Mouse (Mus musculus) heart, postnatal 0 days (tissue): Measurements from ENCODE around the gene Pde4d.

Experiments
- CTCF ChIP-seq: IDR thresholded peaks from 2 replicates; pipeline ENCODE4 v1.5.1; 2016; ENCODE audit warnings: antibody characterized with exemption, control low read depth, low read depth
- EP300 ChIP-seq: IDR thresholded peaks from 2 replicates; pipeline ENCODE4 v1.6.1; 2016; ENCODE audit warnings: antibody characterized with exemption, low read depth

DNA sequence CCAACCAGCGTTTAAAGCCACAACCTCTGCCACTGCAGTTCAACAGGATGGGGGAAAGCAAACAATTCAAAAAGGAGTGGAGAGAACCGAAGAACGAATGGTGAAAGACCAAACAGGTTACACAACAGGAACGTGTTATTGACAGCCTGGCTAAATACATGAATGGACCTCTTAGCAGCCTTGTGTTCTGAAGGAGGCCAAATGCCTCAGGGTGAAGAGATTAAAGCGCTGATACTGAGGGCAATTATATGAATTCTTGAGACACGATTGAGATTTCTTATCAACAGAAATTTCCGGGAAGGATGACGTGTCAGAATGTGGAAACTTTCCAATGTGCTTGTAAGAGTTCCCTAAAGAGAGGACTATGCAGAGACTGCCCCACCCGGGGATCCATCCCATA is 865.9 kb downstream of the Pde4d start:
- TF ChIP-seq CTCF = no peak
- no peak for TF ChIP-seq EP300
